Mouse (Mus musculus) thymus, postnatal 25 days (tissue): ENCODE results near the gene Agap1.

Source experiments
- DNase-seq: peaks from one replicate; pipeline ENCODE4 v3.0.0; 2022

Agap1 gene

DNA sequence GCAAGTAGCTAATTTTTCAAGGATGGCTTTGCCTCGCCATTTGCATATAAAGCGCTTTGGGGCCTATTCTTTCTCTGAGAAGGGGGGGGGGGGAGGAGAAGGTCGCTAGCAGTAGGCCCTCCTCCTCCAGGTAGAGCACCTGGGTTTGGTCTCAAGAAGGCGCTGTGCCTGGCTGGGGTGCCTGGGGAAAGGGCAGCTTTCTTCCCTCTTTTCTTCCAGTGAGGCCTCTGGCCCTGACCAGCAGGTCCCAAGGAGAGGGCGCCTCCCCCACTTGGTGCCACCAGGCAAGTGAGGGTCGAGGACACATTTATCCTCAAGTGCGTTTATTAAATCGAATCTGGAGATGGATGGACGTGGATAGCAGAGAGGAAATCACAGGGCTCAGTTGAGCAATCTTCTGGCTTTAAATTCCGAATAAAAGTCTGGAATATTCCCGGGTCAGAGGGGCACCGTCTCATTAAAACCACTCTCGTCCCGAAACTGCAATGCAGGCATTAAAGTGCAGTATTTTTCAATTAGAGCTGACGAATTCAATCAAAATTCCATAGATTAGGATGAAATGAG, 486.4 kb downstream of the Agap1 start:
- no peak for DNase-seq

DNA sequence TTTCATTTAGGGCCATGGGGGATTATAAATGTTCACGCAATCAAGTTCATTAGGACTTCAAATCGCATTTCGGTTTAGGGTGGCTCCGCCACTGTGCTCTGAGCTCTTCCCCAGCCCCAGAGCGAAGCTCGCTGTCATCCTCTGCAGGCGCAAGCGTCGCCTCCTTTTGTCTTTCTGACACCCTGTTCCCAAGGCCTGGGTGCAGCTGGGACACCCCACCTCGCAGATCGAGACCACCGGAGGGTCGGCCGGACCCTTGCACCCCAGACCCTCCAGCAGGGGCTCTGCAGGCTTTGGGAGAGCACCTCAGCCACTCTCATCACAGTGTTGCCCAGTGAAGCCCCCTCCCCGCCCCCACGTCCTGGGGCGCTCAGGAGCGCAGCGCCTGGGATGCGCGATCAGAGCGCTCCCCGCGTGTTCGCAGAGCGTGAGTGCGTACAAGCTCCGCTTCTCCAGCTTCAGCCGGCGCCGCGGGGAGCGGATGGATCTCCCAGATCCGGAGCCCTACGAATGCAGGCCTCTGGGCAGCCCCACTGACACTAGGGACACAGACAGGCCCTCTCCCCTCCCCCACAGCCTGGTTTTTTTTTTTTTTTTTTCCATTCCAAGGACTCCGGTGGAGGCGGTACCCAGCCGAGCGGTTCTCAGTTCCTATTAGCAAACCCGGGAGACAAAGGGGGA, 487.2 kb downstream of the Agap1 start:
- no peak for DNase-seq

DNA sequence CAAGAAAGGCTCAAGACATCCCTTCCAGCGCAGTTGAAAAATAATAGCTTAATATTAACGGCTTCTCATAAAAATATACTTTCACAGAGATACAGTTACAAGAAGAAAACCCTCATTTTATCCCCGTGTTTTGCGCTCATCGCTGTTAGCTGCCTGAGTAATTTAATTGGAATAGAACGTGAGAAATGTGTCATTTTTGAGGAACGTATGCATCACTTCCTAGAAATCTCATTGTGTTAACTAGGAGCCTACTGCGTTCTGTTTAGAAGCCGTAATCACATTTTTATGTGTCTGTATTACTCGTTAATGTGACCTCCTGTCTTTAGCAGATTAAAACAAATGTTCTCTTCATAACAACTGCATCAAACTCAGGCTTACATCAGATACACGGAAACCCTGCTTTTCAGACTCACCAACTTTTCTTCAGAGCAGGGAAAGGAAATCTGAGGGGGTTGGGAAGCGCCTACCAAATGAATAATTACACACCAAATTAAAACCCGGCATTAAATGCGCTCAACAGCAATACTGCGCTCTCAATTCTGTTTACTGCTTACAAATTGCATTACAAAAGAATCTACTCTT, 487.9 kb downstream of the Agap1 start:
- no peak for DNase-seq

DNA sequence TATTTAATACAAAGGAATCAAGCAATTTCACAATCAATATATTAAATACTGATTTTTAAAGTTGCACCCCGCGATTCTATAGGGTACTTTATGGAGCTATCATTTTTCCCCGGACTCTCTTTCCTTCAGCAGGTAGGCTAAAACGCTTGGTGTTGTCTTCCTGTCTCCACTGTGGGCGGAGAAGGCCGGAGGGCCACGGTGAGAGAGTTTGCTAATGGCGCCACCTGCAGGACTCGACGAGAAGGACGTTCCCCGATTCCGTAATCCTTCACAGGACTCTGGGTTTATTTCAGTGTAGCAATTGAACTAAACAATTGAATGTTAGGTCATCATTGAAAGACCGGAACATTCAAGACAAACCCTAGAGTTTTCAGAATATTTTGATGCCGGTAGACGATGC, 488.6 kb downstream of the Agap1 start:
- peak; percentile 57 for DNase-seq
